Mouse (Mus musculus): ENCODE measurements around the gene Sdhb. TPM values are rescaled to one million over a fixed set of nuclear protein-coding genes. Genes with fewer than 3 reads are reported as not detected.

Sdhb gene
- polyA plus RNA-seq, 1 experiment: 283 TPM

DNA sequence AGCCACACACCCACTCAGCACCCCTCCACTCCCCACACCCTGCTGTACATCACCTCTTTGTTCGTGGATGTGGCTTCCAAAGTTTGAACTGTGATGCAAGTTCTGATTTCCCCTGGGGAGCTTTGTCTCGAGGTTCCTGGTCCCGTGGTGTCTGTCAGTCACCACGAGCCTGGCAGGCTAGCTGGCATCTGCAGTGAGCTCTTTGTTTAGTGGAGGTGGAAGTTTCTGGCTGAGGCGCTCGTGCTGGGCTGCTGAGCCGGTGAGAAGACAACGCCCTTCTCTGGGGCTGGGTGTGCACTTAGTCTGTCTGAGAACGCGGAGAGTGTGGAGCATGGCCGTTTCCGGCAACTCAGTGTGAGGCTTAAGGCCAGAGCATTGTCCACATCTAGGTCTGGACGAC lies 10.7 kb downstream of the Sdhb start:
- DNase-seq (ENCODE audit: extremely low spot score in 1 of 2, low spot score in 1 of 2): no peak

DNA sequence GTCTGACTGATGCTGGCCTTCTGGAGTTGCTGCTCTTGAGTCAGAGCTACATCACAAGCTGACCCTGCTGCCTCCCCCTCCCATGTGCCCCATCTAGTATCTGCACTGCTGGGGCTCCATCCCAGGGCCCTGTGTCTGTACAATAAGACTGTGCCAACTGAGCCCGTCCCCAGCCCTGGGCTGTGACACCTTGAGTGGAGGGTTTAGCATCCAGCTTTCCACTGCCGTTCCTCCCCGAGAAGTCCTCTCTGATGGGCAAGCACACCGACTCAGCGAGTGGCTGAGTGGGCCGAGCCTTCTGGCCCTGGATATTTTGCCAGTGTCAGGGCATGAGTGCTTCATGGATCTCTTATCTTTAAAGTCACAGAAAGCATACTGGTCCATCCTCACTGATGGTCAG lies 13.4 kb downstream of the Sdhb start:
- no peak for DNase-seq (ENCODE audit: extremely low spot score in 1 of 2, low spot score in 1 of 2)

- no peak for DNase-seq (ENCODE audit: extremely low spot score in 1 of 2, low spot score in 1 of 2)
Measured at GRCm38 (mm10) chr4:140975356-140975755, 14.4 kb downstream of the Sdhb start.

DNA sequence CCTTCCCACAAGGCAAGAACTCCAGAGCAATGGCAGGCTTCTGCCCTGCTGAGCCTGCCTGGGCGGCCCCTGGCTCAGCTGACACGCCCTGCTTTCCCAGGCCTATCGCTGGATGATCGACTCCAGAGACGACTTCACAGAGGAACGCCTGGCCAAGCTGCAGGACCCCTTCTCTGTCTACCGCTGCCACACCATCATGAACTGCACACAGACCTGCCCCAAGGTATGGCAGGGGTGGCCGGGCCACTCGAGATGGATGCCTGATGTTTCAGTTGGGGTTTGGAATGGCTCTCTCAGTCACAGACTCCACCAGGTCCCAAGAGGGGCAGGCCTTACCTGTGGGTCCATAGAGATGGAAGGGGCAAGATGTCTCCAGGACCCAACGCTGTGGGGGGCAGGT lies 16.3 kb downstream of the Sdhb start:
- no peak for DNase-seq (ENCODE audit: extremely low spot score in 1 of 2, low spot score in 1 of 2)

DNA sequence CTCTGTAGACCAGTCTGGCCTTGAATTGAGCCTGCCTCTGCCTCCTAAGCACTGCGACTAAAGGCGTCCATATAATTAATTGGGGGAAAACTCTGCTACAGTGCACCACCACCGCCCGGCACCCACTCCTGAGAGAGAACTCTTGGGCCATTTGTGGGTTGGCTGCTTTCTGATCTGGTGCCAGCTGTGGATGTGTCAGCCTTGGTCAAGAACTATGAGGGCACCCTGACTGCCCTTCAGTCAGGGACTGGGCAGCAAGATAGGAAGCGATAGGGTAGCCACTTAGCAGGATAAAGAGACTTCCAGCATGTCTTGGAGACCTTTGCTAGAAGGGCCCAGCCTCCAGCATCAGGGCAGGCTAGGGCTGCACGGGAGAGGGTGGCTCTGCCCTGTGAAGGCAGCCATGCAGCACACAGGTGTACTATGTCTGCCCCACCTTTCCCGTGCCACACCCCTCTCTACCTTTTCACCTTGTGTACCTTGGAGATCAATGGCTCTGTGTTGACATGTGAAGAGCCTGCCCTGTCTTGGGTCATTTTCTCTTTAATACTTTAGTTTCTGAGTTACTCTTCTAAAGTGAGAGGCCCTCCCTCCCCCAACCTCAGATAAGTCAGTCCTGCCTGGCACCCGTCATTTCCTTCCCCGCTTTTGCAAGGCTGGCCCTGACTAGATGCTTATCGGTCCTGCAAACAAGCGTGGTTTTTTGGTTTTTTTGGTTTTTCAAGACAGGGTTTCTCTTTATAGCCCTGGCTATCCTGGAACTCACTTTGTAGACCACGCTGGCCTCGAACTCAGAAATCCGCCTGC lies 17.1 kb downstream of the Sdhb start:
- no peak for DNase-seq (ENCODE audit: extremely low spot score in 1 of 2, low spot score in 1 of 2)

DNA sequence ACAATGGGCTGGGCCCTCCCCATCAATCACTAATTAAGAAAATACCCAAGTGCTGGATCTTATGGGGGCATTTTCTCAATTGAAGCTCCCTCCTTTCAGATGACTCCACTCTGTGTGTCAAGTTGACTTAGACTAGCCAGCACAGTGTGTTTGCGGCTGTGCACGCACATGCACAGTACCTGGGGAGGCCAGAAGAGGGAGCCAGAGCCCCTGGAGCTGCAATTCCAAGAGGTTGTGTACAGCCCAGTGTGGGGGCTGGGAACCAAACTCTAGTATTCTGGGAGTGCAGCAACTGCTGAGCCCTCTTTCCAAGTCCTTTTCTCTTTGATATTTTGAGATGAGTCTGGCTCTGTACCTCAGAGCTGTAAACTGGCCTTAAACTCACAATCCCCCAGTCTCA lies 20.6 kb downstream of the Sdhb start:
- DNase-seq (ENCODE audit: extremely low spot score in 1 of 2, low spot score in 1 of 2): no peak

- no peak for DNase-seq (ENCODE audit: extremely low spot score in 1 of 2, low spot score in 1 of 2)
Measured at GRCm38 (mm10) chr4:140982808-140983207, 21.8 kb downstream of the Sdhb start.

DNA sequence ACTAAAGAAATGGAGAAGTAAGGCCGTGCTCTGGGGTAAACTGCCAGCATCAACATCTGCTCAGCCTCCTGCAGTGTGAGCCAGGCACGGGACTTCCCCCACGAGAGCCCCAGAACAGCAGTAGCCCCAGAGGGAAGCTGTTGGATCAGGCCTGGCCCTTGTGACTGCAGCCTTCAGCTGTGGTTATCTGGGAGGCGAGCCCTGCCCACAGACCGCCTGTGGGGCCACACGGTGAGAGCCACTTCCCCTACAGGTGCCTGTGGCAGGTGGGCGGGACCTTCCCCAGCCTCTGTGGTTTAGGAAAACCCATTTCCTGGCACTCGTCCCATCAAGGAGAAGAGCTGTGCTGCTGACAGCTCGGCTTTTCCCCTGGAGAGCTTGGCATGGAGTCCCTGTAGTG lies 22.4 kb downstream of the Sdhb start:
- peak in 1 of 2 experiments; percentile 51 for DNase-seq (ENCODE audit: extremely low spot score in 1 of 2, low spot score in 1 of 2)

DNA sequence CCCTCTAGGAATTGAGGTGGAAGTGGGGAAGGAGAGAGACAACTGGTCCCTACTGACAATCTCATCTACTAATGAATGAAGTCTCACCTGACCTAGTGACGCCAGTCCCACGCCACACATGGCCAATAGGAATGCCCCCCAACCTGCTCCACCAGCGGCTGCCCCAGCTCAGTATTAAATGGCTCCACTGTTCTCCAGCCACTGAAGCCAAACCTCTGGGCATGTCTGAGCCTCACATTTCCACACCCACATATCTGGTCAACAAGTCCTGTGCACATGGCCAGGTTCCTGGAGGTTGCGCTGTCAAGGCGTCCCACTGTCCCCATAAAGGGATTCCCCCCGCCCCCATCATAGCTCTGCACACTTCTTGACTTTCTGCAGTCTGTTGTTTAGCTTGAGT lies 23.5 kb downstream of the Sdhb start:
- DNase-seq (ENCODE audit: extremely low spot score in 1 of 2, low spot score in 1 of 2): no peak

- DNase-seq (ENCODE audit: extremely low spot score in 1 of 2, low spot score in 1 of 2): no peak
Measured at GRCm38 (mm10) chr4:140986024-140986710, 25.2 kb downstream of the Sdhb start.

DNA sequence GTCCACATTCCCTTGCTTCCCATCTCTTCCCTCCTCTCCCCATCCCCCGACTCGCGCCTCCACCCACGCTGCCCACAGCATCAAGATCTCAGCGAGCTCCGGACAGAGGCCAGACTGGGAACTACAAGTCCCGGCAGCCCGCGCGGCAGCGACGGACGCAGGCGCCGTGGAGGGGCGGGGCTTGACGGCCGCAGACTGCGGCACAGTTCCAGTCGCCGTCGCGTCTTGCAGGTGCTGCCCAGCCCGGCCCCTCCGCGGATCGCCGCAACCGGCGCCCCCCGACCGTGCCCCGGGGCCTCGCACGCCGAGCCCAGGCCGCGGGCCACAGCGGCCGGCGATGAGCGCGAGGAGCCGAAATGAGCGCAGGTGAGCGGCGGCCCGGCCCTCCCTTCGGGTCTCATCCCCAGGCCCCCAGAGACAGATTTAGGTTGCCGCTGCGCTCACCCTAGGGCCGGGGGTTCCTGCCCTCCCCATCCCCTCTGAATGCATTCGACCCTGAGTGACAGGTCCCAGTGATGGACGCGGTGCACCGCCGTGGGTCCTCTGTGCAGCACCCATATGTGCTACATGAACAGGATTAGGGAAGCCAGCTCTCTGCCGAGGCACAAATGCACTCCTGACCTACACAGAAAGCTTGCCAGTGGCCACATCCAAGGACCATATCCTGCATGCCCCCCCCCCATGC lies 25.9 kb downstream of the Sdhb start, which contains the start of gene Atp13a2:
Gene Atp13a2 (plus strand): TSS at position 163 of the 685 bp plus-strand sequence.
- peak; percentile 84 to 95 for DNase-seq (ENCODE audit: extremely low spot score in 1 of 2, low spot score in 1 of 2)

GRCm38 (mm10) chr4:140987476-140987875 lies 26.5 kb downstream of the Sdhb start:
- no peak for DNase-seq (ENCODE audit: extremely low spot score in 1 of 2, low spot score in 1 of 2)

DNA sequence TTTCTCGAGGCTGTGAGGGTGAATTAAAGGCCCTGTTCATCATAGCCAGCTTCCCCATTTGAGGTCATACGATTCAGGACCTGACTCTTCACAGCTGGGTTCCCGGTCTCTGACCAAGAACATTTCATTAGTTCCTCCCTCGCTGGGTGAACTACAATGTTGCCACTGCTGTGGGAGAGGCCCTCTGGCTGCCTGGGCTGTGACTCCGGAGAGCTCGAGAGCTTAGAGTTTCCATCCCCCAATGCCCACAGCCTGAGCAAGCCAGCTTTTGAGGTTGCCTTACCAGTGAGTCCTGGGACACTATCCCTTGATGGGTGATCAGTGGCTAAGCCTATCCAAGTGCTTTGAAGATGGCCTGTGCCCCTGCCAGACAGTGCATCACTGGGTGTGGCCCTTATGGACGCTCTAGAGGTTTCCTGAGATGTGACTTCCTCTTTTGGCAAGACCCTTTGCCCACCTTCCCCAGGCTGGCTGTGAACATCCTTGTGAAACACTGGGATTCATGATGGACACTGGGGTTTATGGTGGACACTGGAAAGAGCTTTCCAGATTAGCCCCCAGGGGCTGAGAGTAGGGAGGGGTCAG lies 27.8 kb downstream of the Sdhb start:
- DNase-seq (ENCODE audit: extremely low spot score in 1 of 2, low spot score in 1 of 2): no peak

- DNase-seq (ENCODE audit: extremely low spot score in 1 of 2, low spot score in 1 of 2): no peak
Measured at GRCm38 (mm10) chr4:140989447-140989846, 28.4 kb downstream of the Sdhb start.

- DNase-seq (ENCODE audit: extremely low spot score in 1 of 2, low spot score in 1 of 2): no peak
Measured at GRCm38 (mm10) chr4:140992215-140992614, 31.2 kb downstream of the Sdhb start.

GRCm38 (mm10) chr4:140993846-140994245 lies 32.8 kb downstream of the Sdhb start:
- DNase-seq (ENCODE audit: extremely low spot score in 1 of 2, low spot score in 1 of 2): no peak

DNA sequence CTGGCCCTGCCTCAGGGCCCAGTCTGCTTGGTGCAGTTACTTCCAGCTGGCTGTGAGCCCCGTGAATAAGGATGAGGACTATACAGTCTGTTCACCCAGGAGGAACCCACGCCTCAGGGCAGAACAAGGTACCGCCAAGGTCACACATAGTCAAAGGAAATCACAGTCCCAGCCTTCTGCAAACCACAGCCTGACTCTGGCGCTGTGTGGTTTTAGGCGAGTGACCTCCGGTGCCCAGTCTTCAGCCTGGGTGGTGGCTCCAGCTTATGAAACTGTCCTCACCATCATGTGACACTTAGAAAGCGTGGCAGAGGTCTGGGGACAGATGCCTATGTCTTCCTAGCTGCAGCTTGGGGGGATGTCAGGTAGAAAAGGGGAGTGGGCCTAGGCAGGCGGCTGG lies 34.8 kb downstream of the Sdhb start:
- DNase-seq (ENCODE audit: extremely low spot score in 1 of 2, low spot score in 1 of 2): no peak

- no peak for DNase-seq (ENCODE audit: extremely low spot score in 1 of 2, low spot score in 1 of 2)
Measured at GRCm38 (mm10) chr4:140996812-140997211, 35.8 kb downstream of the Sdhb start.

DNA sequence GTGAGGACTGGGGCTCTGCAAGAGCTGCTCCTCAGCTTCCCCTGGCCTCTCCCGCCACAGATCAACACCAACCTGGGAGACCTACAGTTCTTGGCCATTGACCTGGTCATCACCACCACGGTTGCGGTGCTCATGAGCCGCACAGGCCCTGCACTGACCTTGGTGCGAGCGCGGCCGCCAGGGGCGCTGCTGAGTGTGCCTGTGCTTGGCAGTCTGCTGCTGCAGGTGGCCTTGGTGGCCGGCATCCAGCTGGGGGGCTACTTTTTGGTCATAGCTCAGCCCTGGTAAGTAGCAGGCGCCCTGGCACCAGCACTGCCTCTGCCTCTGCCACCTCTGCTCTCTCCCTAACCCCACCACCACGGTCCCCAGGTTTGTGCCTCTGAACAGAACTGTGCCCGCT lies 45.0 kb downstream of the Sdhb start:
- DNase-seq (ENCODE audit: extremely low spot score in 1 of 2, low spot score in 1 of 2): no peak

GRCm38 (mm10) chr4:141008028-141008427 lies 47.0 kb downstream of the Sdhb start:
- DNase-seq (ENCODE audit: extremely low spot score in 1 of 2, low spot score in 1 of 2): no peak

- DNase-seq (ENCODE audit: extremely low spot score in 1 of 2, low spot score in 1 of 2): no peak
Measured at GRCm38 (mm10) chr4:141010118-141010517, 49.1 kb downstream of the Sdhb start, which contains the start of gene Mfap2. TSS of gene Mfap2 (plus strand) at chr4:141010418.

Measured in frontal cortex, adult 2 months (tissue).